Mouse (Mus musculus): Measurements from ENCODE around the gene Fgf22. TPM values are rescaled to one million over a fixed set of nuclear protein-coding genes. Genes with fewer than 3 reads are reported as not detected.
A peak's percentile ranks its signal among the peaks of the same experiment; 100 is the strongest.

Fgf22 gene
- polyA plus RNA-seq, 1 experiment from 2014 or later = 0.65 TPM

DNA sequence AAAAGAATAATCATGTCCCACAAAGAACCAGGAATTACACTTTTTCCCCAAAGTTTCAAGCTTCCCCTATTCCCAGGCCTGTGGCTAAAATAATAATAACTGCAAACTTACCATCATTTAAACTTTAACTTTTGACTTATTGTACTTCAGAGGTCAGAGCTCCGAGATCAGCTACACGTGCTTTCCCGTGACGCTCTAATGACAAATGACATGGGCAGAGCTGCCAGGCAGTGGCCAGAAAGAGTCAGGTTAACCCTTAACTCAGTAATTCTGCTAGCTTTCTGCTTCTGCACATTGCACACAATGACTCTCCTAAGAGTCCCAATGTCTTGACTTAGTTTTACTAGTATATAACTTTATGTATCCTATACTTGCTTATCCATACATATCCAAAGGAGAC, 14.5 kb downstream of the Fgf22 start:
- WGBS = 50% methylated on average over 4 of the region's 4 CpGs
- no peak for ATAC-seq (ENCODE audit: insufficient number of reproducible peaks, insufficient read depth, low FRiP score, low TSS enrichment)
- no peak overlapping the region for H3K9ac ChIP-seq
- H3K27me3 ChIP-seq = no peaks in the 10 kb centered on the region
- no peaks in the 10 kb centered on the region for H3K36me3 ChIP-seq
- H3K4me3 ChIP-seq = no peak overlapping the region
- H3K4me2 ChIP-seq (replicated peaks) = no peak overlapping the region
- H3K27ac ChIP-seq = no peak overlapping the region
- peaks cover 23% of the 10 kb centered on the region for H3K4me1 ChIP-seq
- no peaks in the 10 kb centered on the region for H3K9me3 ChIP-seq

DNA sequence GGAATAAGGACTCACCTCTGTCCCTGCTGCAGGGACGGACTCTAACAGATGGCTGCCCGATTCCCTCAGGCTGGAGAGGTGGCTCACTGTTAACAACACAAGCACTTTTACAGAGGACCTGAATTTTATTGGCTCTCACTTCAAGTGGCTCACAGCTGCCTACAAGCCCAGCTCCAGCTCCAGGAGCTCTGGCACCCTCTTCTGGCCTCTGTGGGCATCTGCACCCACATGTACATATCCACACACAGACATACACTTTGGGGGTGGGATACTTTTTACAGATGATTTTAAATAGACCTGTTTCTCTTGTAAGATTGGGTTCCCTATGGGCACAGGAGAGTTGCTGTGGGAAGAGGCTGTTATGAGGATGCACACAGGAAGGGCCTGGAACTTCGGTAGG, 17.4 kb downstream of the Fgf22 start:
- ATAC-seq (ENCODE audit: insufficient number of reproducible peaks, insufficient read depth, low FRiP score, low TSS enrichment) = no peak
- WGBS = 91% methylated on average over 3 of the region's 3 CpGs
- Histone ChIP-seq H3K9me3 (no peaks in the 10 kb centered on the region), H3K27me3 (peaks cover 1% of the 10 kb centered on the region), H3K36me3 (no peaks in the 10 kb centered on the region), H3K4me1 (peaks cover 10% of the 10 kb centered on the region), H3K4me3 (no peak overlapping the region), H3K4me2 (replicated peaks) (no peak overlapping the region), H3K9ac (no peak overlapping the region), H3K27ac (no peak overlapping the region)

DNA sequence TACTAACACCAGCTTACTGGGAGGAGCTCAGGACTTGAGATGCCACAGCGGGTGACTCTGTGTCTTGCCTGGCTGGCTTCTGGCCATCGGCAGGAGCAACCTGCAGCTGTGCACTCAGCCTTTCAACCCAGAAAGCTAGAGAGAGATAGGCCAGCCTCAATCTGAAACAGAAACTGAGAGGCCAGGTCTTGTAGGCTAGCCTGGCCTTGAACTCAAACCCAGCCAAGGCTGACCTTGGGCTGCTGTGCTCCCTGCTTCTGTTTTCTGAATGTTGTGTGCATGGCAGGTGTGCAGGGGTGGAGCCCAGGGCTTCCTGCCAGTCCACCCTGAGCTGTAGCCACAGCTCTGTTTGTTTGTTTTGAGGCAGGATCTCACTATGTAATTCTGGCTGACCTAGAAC, 18.3 kb downstream of the Fgf22 start:
- H3K36me3 ChIP-seq = no peaks in the 10 kb centered on the region
- no peak for ATAC-seq (ENCODE audit: insufficient number of reproducible peaks, insufficient read depth, low FRiP score, low TSS enrichment)
- no peak overlapping the region for H3K9ac ChIP-seq
- peaks cover 12% of the 10 kb centered on the region for H3K4me1 ChIP-seq
- H3K4me3 ChIP-seq = no peak overlapping the region
- 83% methylated on average over 2 of the region's 2 CpGs for WGBS
- H3K9me3 ChIP-seq = no peaks in the 10 kb centered on the region
- no peak overlapping the region for H3K4me2 ChIP-seq (replicated peaks)
- peaks cover 10% of the 10 kb centered on the region for H3K27me3 ChIP-seq
- no peak overlapping the region for H3K27ac ChIP-seq

DNA sequence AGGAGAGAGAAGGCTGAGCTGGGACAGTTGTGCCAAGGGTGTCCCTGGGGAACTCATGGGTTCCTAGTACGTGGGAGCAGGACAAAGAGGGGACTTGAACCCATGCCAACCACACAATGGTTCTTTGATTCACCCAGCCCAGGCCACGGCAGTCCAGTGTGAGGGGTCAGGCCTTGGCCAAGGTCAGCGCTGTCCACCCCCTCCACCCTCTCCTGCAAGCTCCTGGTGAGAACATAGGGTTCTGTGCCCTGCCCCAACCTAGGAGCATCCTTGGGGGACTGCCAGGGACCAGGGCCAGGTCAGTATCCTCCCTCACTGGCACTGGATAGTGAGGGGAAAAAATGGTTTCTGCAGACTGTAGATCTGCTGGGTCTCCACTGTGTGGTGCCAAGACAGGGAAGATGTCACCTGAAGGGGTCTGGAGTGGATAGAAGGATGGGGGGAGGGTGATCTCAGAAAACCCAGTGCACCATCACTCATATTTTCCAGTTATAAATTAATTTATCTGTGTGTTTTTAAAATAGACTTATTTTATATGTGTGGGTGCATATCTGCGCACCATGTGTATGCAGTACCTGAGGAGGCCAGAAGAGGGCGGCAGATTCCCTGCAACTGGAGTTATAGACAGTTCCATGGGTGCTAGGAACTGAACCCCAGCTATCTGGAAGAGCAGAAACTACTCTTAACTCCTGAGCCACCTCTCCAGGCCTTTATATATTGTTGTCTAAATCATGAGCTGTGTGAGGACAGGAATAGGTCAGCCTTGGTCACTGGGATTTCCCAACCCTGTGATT, 19.8 kb downstream of the Fgf22 start:
- no peaks in the 10 kb centered on the region for H3K36me3 ChIP-seq
- no peak overlapping the region for H3K4me2 ChIP-seq (replicated peaks)
- H3K27me3 ChIP-seq = peaks cover 24% of the 10 kb centered on the region
- H3K4me1 ChIP-seq = peaks cover 11% of the 10 kb centered on the region
- no peak overlapping the region for H3K4me3 ChIP-seq
- 63% methylated on average over 5 of the region's 5 CpGs for WGBS
- H3K9me3 ChIP-seq = no peaks in the 10 kb centered on the region
- no peak for ATAC-seq (ENCODE audit: insufficient number of reproducible peaks, insufficient read depth, low FRiP score, low TSS enrichment)
- no peak overlapping the region for H3K9ac ChIP-seq
- H3K27ac ChIP-seq = no peak overlapping the region

DNA sequence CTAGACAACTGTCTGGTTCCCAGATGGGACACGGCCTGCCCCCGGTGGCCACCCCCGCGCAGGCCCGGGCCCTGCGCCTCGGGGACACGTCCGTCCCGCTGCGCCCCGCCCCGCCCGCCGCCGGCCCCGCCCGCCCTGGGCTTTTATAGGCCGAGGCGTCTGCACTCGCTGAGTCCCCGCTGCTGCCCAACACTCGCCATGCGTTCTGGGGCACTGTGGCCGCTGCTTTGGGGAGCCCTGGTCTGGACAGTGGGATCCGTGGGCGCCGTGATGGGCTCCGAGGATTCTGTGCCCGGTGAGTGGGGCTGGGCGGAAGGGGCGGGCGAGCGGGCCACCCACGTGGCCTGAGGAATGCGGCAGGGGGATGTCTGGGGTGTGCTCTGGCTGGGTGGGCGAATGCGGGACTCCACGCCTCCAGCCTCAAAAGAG, 22.2 kb downstream of the Fgf22 start, which contains the start of gene Fstl3:
Gene Fstl3, plus strand, starts transcription at position 170 of the 429 bp plus-strand sequence.
- Histone ChIP-seq H3K4me2 (replicated peaks) (peak within 1 kb of the TSS; percentile 70), H3K27ac (no peak within 1 kb of the TSS), H3K4me1 (peaks cover 24% of the 10 kb centered on the region), H3K4me3 (peak within 1 kb of the TSS; percentile 37), H3K36me3 (no peaks in the 10 kb centered on the region), H3K9ac (peak within 1 kb of the TSS; percentile 45), H3K27me3 (peaks cover 36% of the 10 kb centered on the region), H3K9me3 (no peaks in the 10 kb centered on the region)
- no peak for ATAC-seq (ENCODE audit: insufficient number of reproducible peaks, insufficient read depth, low FRiP score, low TSS enrichment)
- 1% methylated on average over 39 of the region's 39 CpGs for WGBS

DNA sequence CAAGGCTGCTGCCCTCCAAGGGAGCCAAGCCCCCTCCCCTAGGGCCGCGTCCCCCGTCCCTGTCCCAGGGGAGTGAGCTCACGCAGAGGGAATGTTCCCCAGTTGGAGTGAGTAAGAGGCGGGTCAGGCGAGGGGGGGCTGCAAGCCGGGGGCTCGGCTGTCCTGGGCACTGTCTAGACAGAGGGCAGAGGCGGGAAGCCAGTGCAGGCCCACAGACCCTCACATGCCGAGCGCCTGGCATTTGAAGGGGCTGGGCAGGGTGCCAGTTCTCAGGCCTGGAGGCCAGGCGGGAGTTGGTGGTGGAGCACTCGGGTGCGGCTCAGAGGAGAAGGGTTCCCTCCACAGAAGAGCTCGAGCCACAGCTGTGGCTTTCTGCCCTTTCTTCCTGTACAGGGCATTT, 23.1 kb downstream of the Fgf22 start:
- Histone ChIP-seq H3K9ac (peak overlapping the region; percentile 11; the same call in 1 of the 2 replicates), H3K27ac (no peak overlapping the region), H3K9me3 (no peaks in the 10 kb centered on the region), H3K4me3 (0 out of 2 replicates have a peak overlapping the region, but pooled peaks have one; percentile 10), H3K4me1 (peaks cover 24% of the 10 kb centered on the region), H3K27me3 (peaks cover 39% of the 10 kb centered on the region), H3K36me3 (no peaks in the 10 kb centered on the region), H3K4me2 (replicated peaks) (peak overlapping the region; percentile 70)
- WGBS = 9% methylated on average over 15 of the region's 15 CpGs
- no peak for ATAC-seq (ENCODE audit: insufficient number of reproducible peaks, insufficient read depth, low FRiP score, low TSS enrichment)

DNA sequence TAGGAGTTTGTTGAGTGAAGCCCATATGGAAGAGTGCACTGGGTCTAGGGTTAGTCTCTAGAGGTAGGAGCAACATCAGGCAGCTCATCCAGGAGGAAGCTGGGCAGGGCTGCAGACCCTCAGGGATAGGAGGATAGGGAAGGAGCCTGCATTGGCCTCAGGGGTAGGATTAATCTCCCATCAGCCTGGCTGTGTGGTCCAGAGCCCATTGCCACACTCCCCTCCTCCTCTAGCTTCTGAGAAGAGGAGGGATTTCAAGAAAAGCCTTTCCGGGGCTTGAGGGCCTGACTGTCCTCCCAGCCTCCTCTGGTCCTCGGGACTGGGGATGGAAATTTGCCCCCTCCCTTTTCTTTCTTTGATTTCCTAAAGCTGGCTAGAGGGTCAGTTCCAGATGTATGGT, 24.3 kb downstream of the Fgf22 start:
- Histone ChIP-seq H3K9me3 (no peaks in the 10 kb centered on the region), H3K27me3 (peaks cover 39% of the 10 kb centered on the region), H3K9ac (no peak overlapping the region), H3K27ac (no peak overlapping the region), H3K36me3 (no peaks in the 10 kb centered on the region), H3K4me3 (peak overlapping the region; percentile 36; the same call in 1 of the 2 replicates), H3K4me2 (replicated peaks) (no peak overlapping the region), H3K4me1 (peaks cover 24% of the 10 kb centered on the region)
- ATAC-seq (ENCODE audit: insufficient number of reproducible peaks, insufficient read depth, low FRiP score, low TSS enrichment) = no peak
- 3% methylated on average over 2 of the region's 2 CpGs for WGBS

DNA sequence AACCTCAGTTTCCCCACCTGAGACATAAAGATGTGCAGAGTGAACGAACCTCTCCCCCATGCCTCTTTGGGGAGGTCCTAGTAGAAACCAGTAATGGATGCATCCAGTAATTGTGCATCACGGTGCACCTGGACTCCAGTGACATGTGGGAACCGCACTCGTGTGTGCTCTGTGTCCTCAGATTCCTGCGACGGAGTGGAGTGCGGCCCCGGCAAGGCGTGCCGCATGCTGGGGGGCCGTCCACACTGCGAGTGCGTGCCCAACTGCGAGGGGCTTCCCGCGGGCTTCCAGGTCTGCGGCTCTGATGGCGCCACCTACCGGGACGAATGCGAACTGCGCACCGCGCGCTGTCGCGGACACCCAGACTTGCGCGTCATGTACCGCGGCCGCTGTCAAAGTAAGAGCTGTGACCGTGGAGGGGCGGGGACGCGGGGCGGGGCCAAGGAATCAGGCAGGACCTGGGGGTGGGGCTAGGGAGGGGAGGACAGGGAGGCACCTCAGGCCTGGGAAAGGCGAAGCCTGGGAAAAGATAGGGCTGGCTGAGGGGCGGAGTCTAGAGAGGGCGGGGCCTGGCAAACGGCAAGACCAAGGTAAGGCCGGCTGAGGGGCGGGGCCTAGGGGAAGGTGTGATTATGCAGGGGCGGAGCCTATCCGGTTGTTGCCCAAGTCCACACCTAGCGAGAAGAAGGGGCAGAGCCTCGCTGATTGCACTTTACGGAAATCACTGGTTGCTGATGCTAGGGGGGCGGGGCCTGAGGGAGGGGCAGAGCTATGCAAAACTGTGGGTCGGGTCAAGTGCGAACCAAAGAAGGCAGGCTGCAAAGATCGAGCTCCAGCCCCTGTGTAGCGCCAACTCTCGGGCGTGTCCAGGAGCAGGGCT, 25.1 kb downstream of the Fgf22 start:
- H3K4me1 ChIP-seq = peaks cover 24% of the 10 kb centered on the region
- H3K4me3 ChIP-seq = peak overlapping the region; percentile 36
- peaks cover 39% of the 10 kb centered on the region for H3K27me3 ChIP-seq
- WGBS = 1% methylated on average over 45 of the region's 55 CpGs
- H3K9me3 ChIP-seq = no peaks in the 10 kb centered on the region
- 0 out of 2 replicates have a peak overlapping the region, but pooled peaks have one; percentile 19 for H3K9ac ChIP-seq
- H3K27ac ChIP-seq = 0 out of 2 replicates have a peak overlapping the region, but pooled peaks have one; percentile 17
- no peaks in the 10 kb centered on the region for H3K36me3 ChIP-seq
- peak overlapping the region; percentile 73 for H3K4me2 ChIP-seq (replicated peaks)
- ATAC-seq (ENCODE audit: insufficient number of reproducible peaks, insufficient read depth, low FRiP score, low TSS enrichment) = peak; percentile 79

DNA sequence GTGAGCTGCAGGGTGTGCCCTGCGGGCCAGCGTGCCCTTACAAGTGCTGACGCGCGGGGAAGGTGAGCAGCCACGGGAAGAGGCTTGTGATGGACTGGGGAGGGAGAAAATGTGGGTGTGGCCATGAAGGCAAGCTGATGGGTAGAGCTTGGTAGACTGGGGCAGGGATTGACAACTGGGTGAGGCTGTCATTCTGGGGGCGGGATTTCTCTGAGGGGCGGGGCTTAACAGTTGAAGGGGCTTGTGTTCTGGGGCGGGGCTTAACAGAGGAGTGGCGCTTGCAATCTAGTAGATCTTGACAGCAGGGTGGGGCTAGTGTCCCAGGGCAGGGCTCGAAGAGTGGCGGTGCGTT, 25.8 kb downstream of the Fgf22 start:
- Histone ChIP-seq H3K9ac (0 out of 2 replicates have a peak overlapping the region, but pooled peaks have one; percentile 19), H3K4me1 (peaks cover 24% of the 10 kb centered on the region), H3K9me3 (no peaks in the 10 kb centered on the region), H3K4me2 (replicated peaks) (peak overlapping the region; percentile 73), H3K27me3 (peaks cover 39% of the 10 kb centered on the region), H3K4me3 (peak overlapping the region; percentile 36), H3K27ac (0 out of 2 replicates have a peak overlapping the region, but pooled peaks have one; percentile 17), H3K36me3 (no peaks in the 10 kb centered on the region)
- WGBS = 2% methylated on average over 13 of the region's 13 CpGs
- ATAC-seq (ENCODE audit: insufficient number of reproducible peaks, insufficient read depth, low FRiP score, low TSS enrichment) = no peak

DNA sequence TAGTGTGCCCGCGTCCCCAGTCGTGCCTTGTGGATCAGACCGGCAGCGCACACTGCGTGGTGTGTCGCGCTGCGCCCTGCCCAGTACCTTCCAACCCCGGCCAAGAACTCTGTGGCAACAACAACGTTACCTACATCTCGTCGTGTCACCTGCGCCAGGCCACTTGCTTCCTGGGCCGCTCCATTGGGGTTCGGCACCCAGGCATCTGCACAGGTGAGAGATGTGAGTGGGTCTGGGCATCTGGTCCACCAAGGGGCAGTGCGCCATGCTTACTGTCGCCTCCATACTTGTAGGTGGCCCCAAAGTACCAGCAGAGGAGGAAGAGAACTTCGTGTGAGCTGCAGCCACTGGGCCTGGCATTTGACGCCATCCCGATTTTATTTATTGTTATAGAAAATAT, 26.3 kb downstream of the Fgf22 start:
- no peaks in the 10 kb centered on the region for H3K9me3 ChIP-seq
- no peak overlapping the region for H3K27ac ChIP-seq
- WGBS = 34% methylated on average over 21 of the region's 21 CpGs
- ATAC-seq (ENCODE audit: insufficient number of reproducible peaks, insufficient read depth, low FRiP score, low TSS enrichment) = no peak
- H3K4me3 ChIP-seq = peak overlapping the region; percentile 36
- peaks cover 39% of the 10 kb centered on the region for H3K27me3 ChIP-seq
- H3K4me2 ChIP-seq (replicated peaks) = peak overlapping the region; percentile 73
- H3K9ac ChIP-seq = no peak overlapping the region
- H3K36me3 ChIP-seq = no peaks in the 10 kb centered on the region
- peaks cover 24% of the 10 kb centered on the region for H3K4me1 ChIP-seq

DNA sequence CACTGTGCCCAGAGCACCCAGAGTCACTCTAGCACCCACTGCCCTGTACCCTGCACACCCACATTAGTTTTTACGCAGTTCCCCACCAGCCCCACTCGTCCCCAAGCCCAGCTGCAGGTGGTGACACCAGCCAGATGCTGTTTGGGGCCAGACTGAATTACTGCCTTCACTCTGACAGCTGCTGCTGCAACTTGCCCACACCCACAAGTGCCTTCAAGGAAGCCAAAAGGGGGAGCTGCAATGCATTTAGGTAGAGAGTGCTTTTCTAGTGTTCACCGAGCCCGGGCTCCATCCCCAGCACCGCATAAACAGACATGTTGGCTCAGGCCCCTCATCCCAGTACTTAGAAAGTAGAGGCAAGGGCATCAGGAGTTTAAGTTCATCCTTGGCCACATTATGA, 27.1 kb downstream of the Fgf22 start:
- H3K4me2 ChIP-seq (replicated peaks) = no peak overlapping the region
- peaks cover 39% of the 10 kb centered on the region for H3K27me3 ChIP-seq
- no peak for ATAC-seq (ENCODE audit: insufficient number of reproducible peaks, insufficient read depth, low FRiP score, low TSS enrichment)
- H3K9me3 ChIP-seq = no peaks in the 10 kb centered on the region
- H3K36me3 ChIP-seq = no peaks in the 10 kb centered on the region
- 52% methylated on average over 5 of the region's 5 CpGs for WGBS
- H3K4me3 ChIP-seq = no peak overlapping the region
- no peak overlapping the region for H3K9ac ChIP-seq
- H3K4me1 ChIP-seq = peaks cover 24% of the 10 kb centered on the region
- no peak overlapping the region for H3K27ac ChIP-seq
